Mouse (Mus musculus) kidney, embryonic 16.5 days (tissue): ENCODE data around the gene Rybp. TPM values are rescaled to one million over a fixed set of nuclear protein-coding genes. Genes with fewer than 3 reads are reported as not detected.

Experiments
- ATAC-seq: fragments of 200-750 bp; cut with Nextera tagmentation; 2 replicates; pipeline ENCODE4 v1.8.0; 2017; ENCODE audit warnings: moderate TSS enrichment; ENCODE audit not compliant: low FRiP score, low TSS enrichment
- H3K27ac ChIP-seq: fragments of 300-500 bp; sonication (generic); 2 replicates; pipeline ENCODE4 v1.5.1; 2014; ENCODE audit warnings: low read length
- H3K27me3 ChIP-seq: fragments of 300-500 bp; sonication (generic); 2 replicates; pipeline ENCODE4 v1.6.1; 2014; ENCODE audit warnings: low read length, control low read depth, mixed read lengths; ENCODE audit not compliant: insufficient read depth
- H3K36me3 ChIP-seq: fragments of 300-500 bp; sonication (generic); 2 replicates; pipeline ENCODE4 v1.6.1; 2014; ENCODE audit warnings: low read length, control low read depth, mixed read lengths; ENCODE audit not compliant: insufficient read depth
- H3K4me1 ChIP-seq: fragments of 300-500 bp; sonication (generic); 2 replicates; pipeline ENCODE4 v1.6.1; 2014; ENCODE audit warnings: low read length, control low read depth, mixed read lengths; ENCODE audit not compliant: insufficient read depth
- H3K4me2 ChIP-seq: fragments of 300-500 bp; sonication (generic); replicated peaks from 2 replicates; pipeline ENCODE4 v1.6.1; 2014; ENCODE audit warnings: low read depth, low read length
- H3K4me3 ChIP-seq: fragments of 300-500 bp; sonication (generic); 2 replicates; pipeline ENCODE4 v1.5.1; 2014; ENCODE audit warnings: mild to moderate bottlenecking, low read length
- H3K9ac ChIP-seq: fragments of 300-500 bp; sonication (generic); replicated peaks from 2 replicates; pipeline ENCODE4 v1.6.1; 2014; ENCODE audit warnings: low read length
- H3K9me3 ChIP-seq: fragments of 300-500 bp; sonication (generic); 2 replicates; pipeline ENCODE4 v1.6.1; 2016; ENCODE audit warnings: low read length, control low read depth
- WGBS: fragments of 180-500 bp; shearing (Covaris S2); extraction: QIAGEN DNeasy Blood & Tissue Kit; methylation state at CpG from one replicate; pipeline ENCODE4 v1.1.7; 2014; 5-methylcytosine and 5-hydroxymethylcytosine counted together
- polyA plus RNA-seq: library from polyadenylated mRNA; unstranded; fragments of >200 nt; fragmentation: Nextera tagmentation; extraction: Ambion mirVana; gene quantifications from 2 replicates; pipeline ENCODE4 v1.2.1, GENCODE M21; 2015

Gene Rybp
- polyA plus RNA-seq, 1 experiment from 2014 or later = 18.0 TPM

DNA sequence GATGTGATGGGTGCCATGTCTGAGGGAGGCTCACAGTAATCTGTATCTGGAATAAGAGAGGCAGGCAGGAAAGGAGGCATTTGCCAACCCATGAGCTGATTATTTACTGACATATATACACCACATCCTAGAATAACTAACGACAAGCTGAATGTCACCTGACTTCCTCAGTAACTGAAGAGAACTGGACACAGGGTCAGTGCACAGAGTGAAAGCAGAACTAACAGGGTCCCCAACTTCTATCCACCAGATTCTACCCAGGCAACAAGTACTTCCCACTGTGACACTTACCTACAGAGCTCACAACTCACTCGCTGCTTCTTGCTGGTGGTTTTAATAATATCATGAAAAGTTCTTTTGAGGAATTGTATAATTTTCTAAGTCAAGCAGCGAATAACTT, 15.3 kb downstream of the Rybp start:
- Histone ChIP-seq H3K4me1 (peaks cover 12% of the 10 kb centered on the region), H3K4me3 (no peak overlapping the region), H3K27ac (no peak overlapping the region), H3K9me3 (no peaks in the 10 kb centered on the region), H3K9ac (no peak overlapping the region), H3K27me3 (no peaks in the 10 kb centered on the region), H3K36me3 (no peaks in the 10 kb centered on the region), H3K4me2 (no peak overlapping the region)
- ATAC-seq = no peak
- 78% methylated on average over 3 of the region's 3 CpGs for WGBS

GRCm38 (mm10) chr6:100270765-100271164, 16.5 kb downstream of the Rybp start:
- H3K4me2 ChIP-seq = no peak overlapping the region
- WGBS = 72% methylated on average over 2 of the region's 2 CpGs
- H3K36me3 ChIP-seq = no peaks in the 10 kb centered on the region
- H3K4me3 ChIP-seq = no peak overlapping the region
- H3K27ac ChIP-seq = no peak overlapping the region
- H3K27me3 ChIP-seq = no peaks in the 10 kb centered on the region
- H3K9me3 ChIP-seq = no peaks in the 10 kb centered on the region
- no peak overlapping the region for H3K9ac ChIP-seq
- peaks cover 4% of the 10 kb centered on the region; the same call in 1 of the 2 replicates for H3K4me1 ChIP-seq
- ATAC-seq = no peak

GRCm38 (mm10) chr6:100259607-100260006, 27.7 kb downstream of the Rybp start:
- H3K4me1 ChIP-seq = peaks cover 13% of the 10 kb centered on the region; the same call in 1 of the 2 replicates
- no peaks in the 10 kb centered on the region for H3K36me3 ChIP-seq
- no peak overlapping the region for H3K27ac ChIP-seq
- 89% methylated on average over 1 of the region's 1 CpGs for WGBS
- no peak overlapping the region for H3K9ac ChIP-seq
- H3K27me3 ChIP-seq = no peaks in the 10 kb centered on the region
- no peaks in the 10 kb centered on the region for H3K9me3 ChIP-seq
- no peak overlapping the region for H3K4me2 ChIP-seq
- no peak overlapping the region for H3K4me3 ChIP-seq
- ATAC-seq = no peak

DNA sequence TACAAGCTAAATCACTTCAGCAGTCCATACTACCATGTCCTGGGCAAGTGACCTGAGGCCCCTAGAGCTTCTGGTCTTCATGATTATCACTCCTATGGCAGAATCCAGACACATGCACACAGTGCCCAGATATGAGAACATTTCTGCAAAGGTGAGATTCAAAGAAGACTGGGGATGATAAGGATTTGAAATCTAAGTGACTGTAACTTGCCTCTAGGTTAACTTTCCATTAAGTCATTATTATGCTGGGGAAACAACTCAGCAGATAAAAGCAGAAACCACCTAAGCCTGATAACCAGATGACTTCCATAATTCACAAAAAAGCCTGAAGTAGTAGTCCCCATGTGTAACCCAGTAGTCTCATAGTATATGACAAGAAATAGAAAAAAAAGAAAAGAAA, 29.0 kb downstream of the Rybp start:
- Histone ChIP-seq H3K9me3 (no peaks in the 10 kb centered on the region), H3K27ac (no peak overlapping the region), H3K4me1 (peaks cover 13% of the 10 kb centered on the region; the same call in 1 of the 2 replicates), H3K9ac (no peak overlapping the region), H3K4me3 (no peak overlapping the region), H3K36me3 (no peaks in the 10 kb centered on the region), H3K27me3 (no peaks in the 10 kb centered on the region), H3K4me2 (no peak overlapping the region)
- no peak for ATAC-seq

DNA sequence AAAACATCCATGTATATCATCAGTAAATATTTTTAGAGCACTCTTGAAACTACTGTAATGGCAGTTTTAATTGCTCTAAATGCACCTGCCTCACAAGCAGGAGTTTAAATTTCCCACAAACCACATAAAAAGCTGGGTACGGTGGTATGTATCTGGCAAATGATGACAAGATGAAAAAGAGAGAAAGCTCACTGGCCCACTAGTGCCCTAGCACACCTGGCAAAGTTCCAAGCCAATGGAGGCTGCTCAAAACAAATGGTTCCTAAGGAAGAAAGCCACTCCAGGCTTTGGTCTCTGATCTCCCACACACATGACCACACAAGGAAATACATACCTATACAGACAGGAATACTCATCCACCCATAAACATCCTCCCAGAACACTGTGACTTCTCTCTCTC, 31.9 kb downstream of the Rybp start:
- WGBS = 64% methylated on average over 1 of the region's 1 CpGs
- no peak overlapping the region for H3K4me3 ChIP-seq
- H3K9me3 ChIP-seq = no peaks in the 10 kb centered on the region
- H3K27me3 ChIP-seq = no peaks in the 10 kb centered on the region
- H3K4me2 ChIP-seq = no peak overlapping the region
- no peak for ATAC-seq
- no peak overlapping the region for H3K9ac ChIP-seq
- H3K4me1 ChIP-seq = peaks cover 13% of the 10 kb centered on the region; the same call in 1 of the 2 replicates
- no peaks in the 10 kb centered on the region for H3K36me3 ChIP-seq
- H3K27ac ChIP-seq = no peak overlapping the region

GRCm38 (mm10) chr6:100254671-100255070, 32.6 kb downstream of the Rybp start:
- Histone ChIP-seq H3K9ac (no peak overlapping the region), H3K4me3 (no peak overlapping the region), H3K27ac (no peak overlapping the region), H3K4me2 (no peak overlapping the region), H3K9me3 (no peaks in the 10 kb centered on the region), H3K27me3 (no peaks in the 10 kb centered on the region), H3K36me3 (no peaks in the 10 kb centered on the region), H3K4me1 (peaks cover 14% of the 10 kb centered on the region; the same call in 1 of the 2 replicates)
- ATAC-seq = no peak
- 97% methylated on average over 1 of the region's 1 CpGs for WGBS

- no peaks in the 10 kb centered on the region for H3K27me3 ChIP-seq
- H3K4me2 ChIP-seq = no peak overlapping the region
- no peaks in the 10 kb centered on the region for H3K9me3 ChIP-seq
- H3K4me1 ChIP-seq = peaks cover 3% of the 10 kb centered on the region; the same call in 1 of the 2 replicates
- no peak for ATAC-seq
- no peak overlapping the region for H3K4me3 ChIP-seq
- H3K9ac ChIP-seq = no peak overlapping the region
- 56% methylated on average over 3 of the region's 3 CpGs for WGBS
- no peaks in the 10 kb centered on the region for H3K36me3 ChIP-seq
- H3K27ac ChIP-seq = no peak overlapping the region
These were observed 42.8 kb downstream of the Rybp start for GRCm38 (mm10) chr6:100244474-100244873.

GRCm38 (mm10) chr6:100235036-100235435, 52.2 kb downstream of the Rybp start:
- ATAC-seq = no peak
- H3K4me2 ChIP-seq = no peak overlapping the region
- H3K27ac ChIP-seq = no peak overlapping the region
- H3K9ac ChIP-seq = no peak overlapping the region
- no peaks in the 10 kb centered on the region for H3K36me3 ChIP-seq
- H3K4me3 ChIP-seq = no peak overlapping the region
- peaks cover 8% of the 10 kb centered on the region; the same call in 1 of the 2 replicates for H3K4me1 ChIP-seq
- H3K9me3 ChIP-seq = no peaks in the 10 kb centered on the region
- no peaks in the 10 kb centered on the region for H3K27me3 ChIP-seq

GRCm38 (mm10) chr6:100233522-100233921, 53.8 kb downstream of the Rybp start:
- Histone ChIP-seq H3K4me3 (no peak overlapping the region), H3K4me2 (no peak overlapping the region), H3K9ac (no peak overlapping the region), H3K27me3 (no peaks in the 10 kb centered on the region), H3K36me3 (no peaks in the 10 kb centered on the region), H3K9me3 (no peaks in the 10 kb centered on the region), H3K4me1 (peaks cover 8% of the 10 kb centered on the region; the same call in 1 of the 2 replicates), H3K27ac (no peak overlapping the region)
- no peak for ATAC-seq
- 81% methylated on average over 3 of the region's 3 CpGs for WGBS

GRCm38 (mm10) chr6:100233061-100233460, 54.2 kb downstream of the Rybp start:
- Histone ChIP-seq H3K9ac (no peak overlapping the region), H3K36me3 (no peaks in the 10 kb centered on the region), H3K27me3 (no peaks in the 10 kb centered on the region), H3K9me3 (no peaks in the 10 kb centered on the region), H3K4me2 (no peak overlapping the region), H3K27ac (no peak overlapping the region), H3K4me1 (peaks cover 8% of the 10 kb centered on the region; the same call in 1 of the 2 replicates), H3K4me3 (no peak overlapping the region)
- WGBS = 49% methylated on average over 4 of the region's 4 CpGs
- ATAC-seq = no peak
